14 mouse cellular contexts compared by ENCODE assay signal in the genomic region with DNA sequence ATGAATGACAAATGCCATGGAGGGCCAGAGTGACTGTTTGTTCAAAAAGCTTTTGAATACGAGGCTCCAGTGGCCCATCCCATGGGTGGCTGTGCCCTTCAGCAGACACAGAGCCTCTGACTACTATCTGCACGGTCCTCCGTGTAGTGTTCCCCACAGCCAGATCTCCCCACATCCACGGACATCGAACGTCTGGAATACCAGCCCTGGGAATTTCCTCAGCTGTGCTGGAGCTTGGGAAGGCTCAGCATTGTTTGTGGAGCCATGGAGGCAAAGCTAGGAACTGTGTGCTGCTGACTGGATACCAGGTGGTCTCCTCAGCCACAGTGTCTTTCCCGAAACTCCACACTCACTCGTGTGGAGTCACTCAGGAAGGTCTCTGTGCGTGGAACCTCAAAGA. TPM values are rescaled to one million over a fixed set of nuclear protein-coding genes. Genes with fewer than 3 reads are reported as not detected.
A peak's percentile ranks its signal among the peaks of the same experiment; 100 is the strongest.
DNase-seq lines count a peak whose midpoint lies in the region; ATAC-seq and TF ChIP-seq lines count a peak whose summit lies in the region.
"Had no signal": no experiment of that assay in that cellular context is flagged by ENCODE, and none has a peak within 500 bp of the region (broad histone marks: within the 10 kb centered on the region; RNA-seq: fewer than 3 reads in every experiment).

No protein-coding gene starts in this region.

- no peak for TF ChIP-seq POLR2A in ES-Bruce4 (IDR thresholded peaks at IDR 0.05; ENCODE audit: insufficient read depth, low read length)

- no peaks in the 10 kb centered on the region for H3K36me3 ChIP-seq in heart, embryonic 12.5 days
- no peaks in the 10 kb centered on the region for H3K36me3 ChIP-seq in liver, embryonic 11.5 days (ENCODE audit: control insufficient read depth, insufficient read depth, low read length)
- H3K36me3 ChIP-seq in ES-Bruce4 (ENCODE audit: control insufficient read depth, insufficient read depth, low read length, poor library complexity, severe bottlenecking) = no peaks in the 10 kb centered on the region
- no peaks in the 10 kb centered on the region for H3K36me3 ChIP-seq in intestine, embryonic 16.5 days (ENCODE audit: control insufficient read depth, insufficient read depth, low read length)

- H3K4me3 ChIP-seq in heart, embryonic 12.5 days = no peak overlapping the region
- H3K4me3 ChIP-seq in liver, embryonic 11.5 days (ENCODE audit: low read depth, low read length) = no peak overlapping the region
- peak overlapping the region; percentile 44 for H3K4me3 ChIP-seq in ES-Bruce4 (ENCODE audit: low read depth, low read length)
- no peak overlapping the region for H3K4me3 ChIP-seq in intestine, embryonic 16.5 days (ENCODE audit: low read length)
- H3K4me3 ChIP-seq: erythroblast, embryonic 14.5 days had no signal

- no peaks in the 10 kb centered on the region for H3K9me3 ChIP-seq in heart, embryonic 12.5 days (replicated peaks)
- no peaks in the 10 kb centered on the region for H3K9me3 ChIP-seq in liver, embryonic 11.5 days (ENCODE audit: control insufficient read depth, low read length)
- H3K9me3 ChIP-seq in ES-Bruce4 (replicated peaks; ENCODE audit: control insufficient read depth, insufficient read depth, low read length, poor library complexity, severe bottlenecking) = no peaks in the 10 kb centered on the region
- no peaks in the 10 kb centered on the region for H3K9me3 ChIP-seq in intestine, embryonic 16.5 days (ENCODE audit: control insufficient read depth, low read length)

- WGBS in heart, embryonic 12.5 days = 17% methylated on average over 9 of the region's 9 CpGs
- WGBS in liver, embryonic 11.5 days = 20% methylated on average over 9 of the region's 9 CpGs
- WGBS in intestine, embryonic 16.5 days = 29% methylated on average over 9 of the region's 9 CpGs

- peak overlapping the region; percentile 40; the same call in 1 of the 2 replicates for H3K9ac ChIP-seq in heart, embryonic 12.5 days
- no peak overlapping the region for H3K9ac ChIP-seq in liver, embryonic 11.5 days (ENCODE audit: low read depth, low read length)
- H3K9ac ChIP-seq in ES-Bruce4 (ENCODE audit: low read depth, poor library complexity, severe bottlenecking) = peak overlapping the region; percentile 67
- no peak overlapping the region for H3K9ac ChIP-seq in intestine, embryonic 16.5 days (ENCODE audit: low read depth, low read length)

- ATAC-seq in heart, embryonic 12.5 days (ENCODE audit: insufficient number of reproducible peaks, low FRiP score) = no peak
- no peak for ATAC-seq in liver, embryonic 11.5 days (replicated peaks; ENCODE audit: low FRiP score)
- ATAC-seq in intestine, embryonic 16.5 days = peak; percentile 23; the same call in 1 of the 2 replicates
- ATAC-seq: activated CD4-positive, CD25-positive, alpha-beta regulatory T cell, adult 4 months had no signal

- H3K4me2 ChIP-seq in heart, embryonic 12.5 days = no peak overlapping the region
- H3K4me2 ChIP-seq in liver, embryonic 11.5 days = peak overlapping the region; percentile 25; the same call in 1 of the 2 replicates
- no peak overlapping the region for H3K4me2 ChIP-seq in intestine, embryonic 16.5 days (ENCODE audit: low read depth, low read length)

- 0 out of 2 replicates have a peak, but pooled peaks have one; percentile 41 for TF ChIP-seq EP300 in ES-Bruce4 (IDR thresholded peaks at IDR 0.05; ENCODE audit: insufficient read depth, low read depth, low read length)

- no peaks in the 10 kb centered on the region for H3K27me3 ChIP-seq in heart, embryonic 12.5 days (replicated peaks)
- no peaks in the 10 kb centered on the region for H3K27me3 ChIP-seq in liver, embryonic 11.5 days (replicated peaks; ENCODE audit: control insufficient read depth, insufficient read depth, low read length)
- no peaks in the 10 kb centered on the region for H3K27me3 ChIP-seq in ES-Bruce4 (ENCODE audit: control insufficient read depth, insufficient read depth, low read length, poor library complexity, severe bottlenecking)
- H3K27me3 ChIP-seq in intestine, embryonic 16.5 days (replicated peaks; ENCODE audit: control insufficient read depth, insufficient read depth, low read length) = no peaks in the 10 kb centered on the region

- H3K27ac ChIP-seq in heart, embryonic 12.5 days (ENCODE audit: poor library complexity, severe bottlenecking) = peak overlapping the region; percentile 88
- H3K27ac ChIP-seq in liver, embryonic 11.5 days (ENCODE audit: low read depth, low read length) = no peak overlapping the region; the same call in 1 of the 2 replicates
- peak overlapping the region; percentile 90 for H3K27ac ChIP-seq in ES-Bruce4 (ENCODE audit: insufficient read depth, low read length)
- 0 out of 2 replicates have a peak overlapping the region, but pooled peaks have one; percentile 4 for H3K27ac ChIP-seq in intestine, embryonic 16.5 days (ENCODE audit: low read length)

- no peak for DNase-seq in heart, adult 8-10 months (ENCODE audit: low spot score)
- no peak for DNase-seq in liver, embryonic 11.5 days (ENCODE audit: low spot score)
- DNase-seq in liver = no peak
- no peak for DNase-seq in cerebellum, postnatal 25 days
- no peak for DNase-seq in right cerebral cortex, postnatal 4 days
- DNase-seq: cerebellum, postnatal 14 days; gastrocnemius, postnatal 14 days; kidney, adult 8-10 months; right cerebral cortex, adult 18-20 months had no signal

- no peak for TF ChIP-seq CTCF in ES-Bruce4 (IDR thresholded peaks at IDR 0.05; ENCODE audit: low read depth, low read length)

- H3K4me1 ChIP-seq in heart, embryonic 12.5 days (replicated peaks) = peaks cover 41% of the 10 kb centered on the region
- peaks cover 19% of the 10 kb centered on the region for H3K4me1 ChIP-seq in liver, embryonic 11.5 days (replicated peaks; ENCODE audit: control insufficient read depth, insufficient read depth, low read length)
- peaks cover 2% of the 10 kb centered on the region for H3K4me1 ChIP-seq in ES-Bruce4 (ENCODE audit: control insufficient read depth, insufficient read depth, low read length)
- peaks cover 11% of the 10 kb centered on the region for H3K4me1 ChIP-seq in intestine, embryonic 16.5 days (ENCODE audit: control insufficient read depth, insufficient read depth, low read length)

RNA-seq across cellular contexts. Expression of gene Itga6, which starts 1.1 kb away (rescaled TPM):
- polyA plus RNA-seq in heart, embryonic 12.5 days (2016; fragmentation: Nextera tagmentation; extraction: Ambion mirVana) = 115 and 130 TPM in 2 replicates
- total RNA-seq in heart, adult 8-10 months (2022) = 10 to 100 TPM; 29.1 to 67.1 (median 46.3) TPM
- polyA plus RNA-seq in liver, embryonic 11.5 days (2014; fragmentation: Nextera tagmentation; extraction: Ambion mirVana) = 22.3 and 24.2 TPM in 2 replicates
- 143 and 151 TPM in 2 replicates for polyA plus RNA-seq in ES-Bruce4 (2011; ENCODE audit: insufficient read depth, insufficient read length, low read depth, missing spikeins)
- 22.6 and 28.0 TPM in 2 replicates for polyA plus RNA-seq in intestine, embryonic 16.5 days (2015; fragmentation: Nextera tagmentation; extraction: Ambion mirVana)

Comparison
In these comparisons a context has a peak if more than half of its experiments do, and no peak if none do; other contexts are left out.
1. H3K9ac ChIP-seq: peak in heart, embryonic 12.5 days (single experiment) and ES-Bruce4 (single experiment); none in liver, embryonic 11.5 days (single experiment) and intestine, embryonic 16.5 days (single experiment).